Mouse (Mus musculus): ENCODE results near the gene Fsd1l. TPM values are rescaled to one million over a fixed set of nuclear protein-coding genes. Genes with fewer than 3 reads are reported as not detected.

Fsd1l gene
- 19.2 TPM for polyA plus RNA-seq (2014; fragmentation: Illumina TruSeq; extraction: RNeasy Lipid Tissue Mini Kit (QIAGEN cat#74804))

GRCm38 (mm10) chr4:53631316-53632010 is at the start of gene Fsd1l:
TSS of gene Fsd1l (plus strand) at chr4:53631471.

GRCm38 (mm10) chr4:53713704-53714050 is 82.4 kb downstream of the Fsd1l start, which contains the start of gene Fktn:
TSS of gene Fktn (plus strand) at chr4:53713998.

Other genes starting within 250 kb of the Fsd1l start
- 168 TPM for gene Slc44a1, start 191.1 kb upstream of the Fsd1l start, polyA plus RNA-seq (2014; fragmentation: Illumina TruSeq; extraction: RNeasy Lipid Tissue Mini Kit (QIAGEN cat#74804))
- 41.7 TPM for gene Fktn, start 82.5 kb downstream of the Fsd1l start, polyA plus RNA-seq (2014; fragmentation: Illumina TruSeq; extraction: RNeasy Lipid Tissue Mini Kit (QIAGEN cat#74804))
- gene Tal2, start 148.2 kb downstream of the Fsd1l start, polyA plus RNA-seq (2014; fragmentation: Illumina TruSeq; extraction: RNeasy Lipid Tissue Mini Kit (QIAGEN cat#74804)) = 0.29 TPM
- 14.5 TPM for gene Tmem38b, start 194.6 kb downstream of the Fsd1l start, polyA plus RNA-seq (2014; fragmentation: Illumina TruSeq; extraction: RNeasy Lipid Tissue Mini Kit (QIAGEN cat#74804))